Mouse (Mus musculus) hindbrain, embryonic 14.5 days (tissue): ENCODE data around the gene Ctdnep1. TPM values are rescaled to one million over a fixed set of nuclear protein-coding genes. Genes with fewer than 3 reads are reported as not detected.

Experiments
- microRNA counts: library from miRNA; unstranded; fragments of <30 nt; microRNA quantifications from one replicate; lab custom pipeline; 2016
- microRNA-seq: library from miRNA; unstranded; fragments of <30 nt; microRNA quantifications from one replicate; pipeline ENCODE4, GENCODE M21; 2016
- polyA plus RNA-seq: library from polyadenylated mRNA; unstranded; fragments of >200 nt; fragmentation: Nextera tagmentation; extraction: Ambion mirVana; gene quantifications from 2 replicates; pipeline ENCODE4 v1.2.1, GENCODE M21; 2014

Gene Ctdnep1
- polyA plus RNA-seq, 1 experiment from 2014 or later, result 25.5 TPM

MicroRNA genes within 50 kb of the gene (microRNA counts, 519-probe panel; counts per million panel counts)
- microRNA mmu-miR-324-3p (lab: Ali Mortazavi, UCI) (not detected), microRNA mmu-miR-324-5p (lab: Ali Mortazavi, UCI) (5,198 counts per million, percentile 62 among the panel's probes with 10 or more counts)

Small RNA genes lying within 50 kb of the gene (microRNA-seq; reads per million reads assigned to microRNA genes)
- gene Gm44349 (not detected), gene Mir324 (4,128 reads per million, percentile 89 among the genes with 10 or more reads in this experiment)

Other genes starting within 250 kb of the Ctdnep1 start
- gene Polr2a, start 222.5 kb upstream of the Ctdnep1 start, polyA plus RNA-seq, result 24.3 and 26.9 TPM in 2 replicates
- gene Slc35g3, start 219.2 kb upstream of the Ctdnep1 start, polyA plus RNA-seq, result 0.27 and 0.39 TPM in 2 replicates
- 4.6 TPM in 2 replicates for gene Zbtb4, start 215.2 kb upstream of the Ctdnep1 start, polyA plus RNA-seq
- gene Chrnb1, start 185.2 kb upstream of the Ctdnep1 start, polyA plus RNA-seq, result 1.4 and 1.6 TPM in 2 replicates
- 4.3 TPM in 2 replicates for gene Fgf11, start 179.3 kb upstream of the Ctdnep1 start, polyA plus RNA-seq
- gene Tmem102, start 175.5 kb upstream of the Ctdnep1 start, polyA plus RNA-seq, result 0.90 and 1.9 TPM in 2 replicates
- not detected in 2 replicates for gene Gm39566, start 165.9 kb upstream of the Ctdnep1 start, polyA plus RNA-seq
- gene Spem2, start 162.7 kb upstream of the Ctdnep1 start, polyA plus RNA-seq, result not detected in 2 replicates
- gene Spem1, start 159.0 kb upstream of the Ctdnep1 start, polyA plus RNA-seq, result 0.40 and 0.44 TPM in 2 replicates
- gene Nlgn2, start 143.4 kb upstream of the Ctdnep1 start, polyA plus RNA-seq, result 22.3 and 24.7 TPM in 2 replicates
- 321 and 409 TPM in 2 replicates for gene Tmem256, start 142.6 kb upstream of the Ctdnep1 start, polyA plus RNA-seq
- gene Plscr3, start 134.8 kb upstream of the Ctdnep1 start, polyA plus RNA-seq, result 39.3 and 39.8 TPM in 2 replicates
- not detected in 2 replicates for gene Tnk1, start 122.4 kb upstream of the Ctdnep1 start, polyA plus RNA-seq
- not detected in 2 replicates for gene Tmem95, start 103.1 kb upstream of the Ctdnep1 start, polyA plus RNA-seq
- gene Kctd11, start 99.8 kb upstream of the Ctdnep1 start, polyA plus RNA-seq, result 2.2 and 2.3 TPM in 2 replicates
- 0.20 and 0.33 TPM in 2 replicates for gene Acap1, start 85.6 kb upstream of the Ctdnep1 start, polyA plus RNA-seq
- 5.4 and 7.6 TPM in 2 replicates for gene 2810408A11Rik, start 80.2 kb upstream of the Ctdnep1 start, polyA plus RNA-seq
- 25.6 and 28.1 TPM in 2 replicates for gene Neurl4, start 80.1 kb upstream of the Ctdnep1 start, polyA plus RNA-seq
- 50.4 and 56.5 TPM in 2 replicates for gene Gps2, start 67.3 kb upstream of the Ctdnep1 start, polyA plus RNA-seq
- 1,061 and 1,077 TPM in 2 replicates for gene Eif5a, start 59.2 kb upstream of the Ctdnep1 start, polyA plus RNA-seq
- 7.1 and 7.3 TPM in 2 replicates for gene Ybx2, start 45.4 kb upstream of the Ctdnep1 start, polyA plus RNA-seq
- 2.2 and 2.3 TPM in 2 replicates for gene Slc2a4, start 33.0 kb upstream of the Ctdnep1 start, polyA plus RNA-seq
- gene Cldn7, start 16.4 kb upstream of the Ctdnep1 start, polyA plus RNA-seq, result 0.32 and 0.47 TPM in 2 replicates
- 168 and 169 TPM in 2 replicates for gene Elp5, start 1.4 kb downstream of the Ctdnep1 start, polyA plus RNA-seq
- gene Gabarap, start 10.0 kb downstream of the Ctdnep1 start, polyA plus RNA-seq, result 624 and 628 TPM in 2 replicates
- gene Phf23, start 14.6 kb downstream of the Ctdnep1 start, polyA plus RNA-seq, result 38.0 and 38.4 TPM in 2 replicates
- gene Dvl2, start 19.4 kb downstream of the Ctdnep1 start, polyA plus RNA-seq, result 17.9 and 20.9 TPM in 2 replicates
- gene Acadvl, start 34.3 kb downstream of the Ctdnep1 start, polyA plus RNA-seq, result 49.9 and 56.1 TPM in 2 replicates
- gene Dlg4, start 35.8 kb downstream of the Ctdnep1 start, polyA plus RNA-seq, result 25.6 and 26.6 TPM in 2 replicates
- 2.4 and 4.1 TPM in 2 replicates for gene Asgr1, start 72.9 kb downstream of the Ctdnep1 start, polyA plus RNA-seq
- gene Asgr2, start 111.5 kb downstream of the Ctdnep1 start, polyA plus RNA-seq, result not detected in 2 replicates
- 0.93 and 1.1 TPM in 2 replicates for gene Mgl2, start 149.2 kb downstream of the Ctdnep1 start, polyA plus RNA-seq
- 0.78 and 1.2 TPM in 2 replicates for gene Clec10a, start 175.0 kb downstream of the Ctdnep1 start, polyA plus RNA-seq
- 3.5 and 4.7 TPM in 2 replicates for gene Slc16a11, start 231.6 kb downstream of the Ctdnep1 start, polyA plus RNA-seq
- 12.9 and 13.4 TPM in 2 replicates for gene Slc16a13, start 239.9 kb downstream of the Ctdnep1 start, polyA plus RNA-seq
- 5.0 and 5.2 TPM in 2 replicates for gene Bcl6b, start 248.6 kb downstream of the Ctdnep1 start, polyA plus RNA-seq